Mouse (Mus musculus) megakaryocyte, adult 5-6 weeks (primary cell): ENCODE measurements around the gene Prr15. TPM values are rescaled to one million over a fixed set of nuclear protein-coding genes. Genes with fewer than 3 reads are reported as not detected.

Source experiments
- total RNA-seq, 2 experiments: library from RNA; stranded (forward) in 1 of 2; stranded (reverse) in 1 of 2; fragments of 153-499, 151-499 nt in 1 of 2; fragments of 221-1000, 200-1000 nt in 1 of 2; gene quantifications; 2 replicates each; pipeline versions ENCODE4 v1.2.3 to v1.2.4; 2015 to 2017

Prr15 gene
- total RNA-seq, 2 experiments from 2014 or later: not detected

Other genes starting within 250 kb of the Prr15 start
- not detected in 2 replicates for gene Wipf3, start 103.8 kb downstream of the Prr15 start, total RNA-seq (2015)
- 0.04 TPM in 1 of 2 replicates, not detected in the other for gene Wipf3, start 103.8 kb downstream of the Prr15 start, total RNA-seq (2017)
- gene Scrn1, start 240.7 kb downstream of the Prr15 start, total RNA-seq (2015): not detected in 2 replicates
- not detected in 2 replicates for gene Scrn1, start 240.7 kb downstream of the Prr15 start, total RNA-seq (2017)